Mouse (Mus musculus) erythroblast, embryonic 14.5 days (primary cell): ENCODE data around the gene Col23a1.

Experiments
- GATA1 ChIP-seq: IDR thresholded peaks from 2 replicates; pipeline ENCODE4 v1.6.1; 2012; ENCODE audit warnings: low read length, inconsistent platforms, mixed read lengths
- TAL1 ChIP-seq: IDR thresholded peaks from 3 replicates; pipeline ENCODE4 v1.6.1; 2012; ENCODE audit warnings: low read length, inconsistent platforms, mixed read lengths

GRCm38 (mm10) chr11:51326908-51327307, 37.2 kb downstream of the Col23a1 start:
- TF ChIP-seq GATA1 (no peak), TAL1 (no peak)
